Mouse (Mus musculus): Measurements from ENCODE around the gene Rexo2.
"Not testable (repeated sequence)": the region's sequence is repeated elsewhere in the genome, so short reads cannot be mapped to it uniquely, and the experiment has no call there.

Gene Rexo2
- long read RNA-seq, experiment 1, transcript Rexo2-201 (7 exons, 1,077 nt) = major isoform, 168 of 184 reads
- long read RNA-seq, experiment 1, partial matches to known transcripts = 2 of 184 reads
- long read RNA-seq, experiment 1, other reads (novel, unspliced or antisense) = 10 of 184 reads
- long read RNA-seq, experiment 2, transcript Rexo2-201 (7 exons, 1,077 nt) = major isoform, 195 of 210 reads
- long read RNA-seq, experiment 2, partial matches to known transcripts = 4 of 210 reads
- long read RNA-seq, experiment 2, other reads (novel, unspliced or antisense) = 7 of 210 reads

GRCm38 (mm10) chr9:48480411-48481213, at the start of gene Rexo2:
Rexo2 (minus strand) TSS chr9:48480623.
- intact Hi-C loops (cut with DNase I) = no loop called here

GRCm38 (mm10) chr9:48526520-48526919, 46.1 kb upstream of the Rexo2 start:
- intact Hi-C loops (cut with DNase I) = no loop called here

- intact Hi-C loops (cut with DNase I) = no loop called here
Measured at GRCm38 (mm10) chr9:48525566-48525965, 45.1 kb upstream of the Rexo2 start.

- intact Hi-C loops (cut with DNase I) = not testable (repeated sequence)
Measured at GRCm38 (mm10) chr9:48520405-48520804, 40.0 kb upstream of the Rexo2 start.

- intact Hi-C loops (cut with DNase I) = no loop called here
Measured at GRCm38 (mm10) chr9:48517372-48518130, 37.1 kb upstream of the Rexo2 start.

GRCm38 (mm10) chr9:48516615-48517371, 36.4 kb upstream of the Rexo2 start:
- intact Hi-C loops (cut with DNase I) = no loop called here

- intact Hi-C loops (cut with DNase I) = no loop called here
Measured at GRCm38 (mm10) chr9:48515332-48515731, 34.9 kb upstream of the Rexo2 start.

- intact Hi-C loops (cut with DNase I) = no loop called here
Measured at GRCm38 (mm10) chr9:48510134-48510533, 29.7 kb upstream of the Rexo2 start.

- intact Hi-C loops (cut with DNase I) = no loop called here
Measured at GRCm38 (mm10) chr9:48504741-48505365, 24.4 kb upstream of the Rexo2 start.

- intact Hi-C loops (cut with DNase I) = no loop called here
Measured at GRCm38 (mm10) chr9:48503001-48503400, 22.6 kb upstream of the Rexo2 start.

GRCm38 (mm10) chr9:48501192-48501591, 20.8 kb upstream of the Rexo2 start:
- intact Hi-C loops (cut with DNase I) = no loop called here

- intact Hi-C loops (cut with DNase I) = no loop called here
Measured at GRCm38 (mm10) chr9:48495548-48495932, 15.1 kb upstream of the Rexo2 start.

GRCm38 (mm10) chr9:48494817-48495547, 14.6 kb upstream of the Rexo2 start, which contains the start of the genes Rbm7 and Gm5617:
Rbm7 (minus strand) TSS chr9:48495299.
Gm5617 (plus strand) TSS chr9:48495442.
- intact Hi-C loops (cut with DNase I) = no loop called here

GRCm38 (mm10) chr9:48481214-48482134, 1.1 kb upstream of the Rexo2 start:
- intact Hi-C loops (cut with DNase I) = no loop called here

- intact Hi-C loops (cut with DNase I) = no loop called here
Measured at GRCm38 (mm10) chr9:48479838-48480410, 499 bp downstream of the Rexo2 start.

- intact Hi-C loops (cut with DNase I) = no loop called here
Measured at GRCm38 (mm10) chr9:48478808-48479207, 1.6 kb downstream of the Rexo2 start.

GRCm38 (mm10) chr9:48476236-48477165, 3.9 kb downstream of the Rexo2 start:
- intact Hi-C loops (cut with DNase I) = no loop called here

All from adrenal gland (tissue).